Mouse (Mus musculus) limb, embryonic 13.5 days (tissue): ENCODE measurements around the gene Map3k6. TPM values are rescaled to one million over a fixed set of nuclear protein-coding genes. Genes with fewer than 3 reads are reported as not detected.

ENCODE experiments used
- ATAC-seq: fragments of 200-750 bp; cut with Nextera tagmentation; 2 replicates; pipeline ENCODE4 v1.8.0; 2017; ENCODE audit warnings: low read depth, moderate number of reproducible peaks, moderate TSS enrichment; ENCODE audit not compliant: low FRiP score
- H3K27ac ChIP-seq: fragments of 300-500 bp; sonication (generic); 2 replicates; pipeline ENCODE4 v1.5.1; 2015; ENCODE audit warnings: inconsistent platforms, mild to moderate bottlenecking, moderate library complexity
- H3K27me3 ChIP-seq: fragments of 300-500 bp; sonication (generic); 2 replicates; pipeline ENCODE4 v1.6.1; 2015; ENCODE audit warnings: mild to moderate bottlenecking, inconsistent platforms
- H3K36me3 ChIP-seq: fragments of 300-500 bp; sonication (generic); 2 replicates; pipeline ENCODE4 v1.6.1; 2015; ENCODE audit warnings: inconsistent platforms, mild to moderate bottlenecking, moderate library complexity
- H3K4me1 ChIP-seq: fragments of 300-500 bp; sonication (generic); 2 replicates; pipeline ENCODE4 v1.6.1; 2015; ENCODE audit warnings: inconsistent platforms
- H3K4me2 ChIP-seq: fragments of 300-500 bp; sonication (generic); replicated peaks from 2 replicates; pipeline ENCODE4 v1.6.1; 2015; ENCODE audit warnings: inconsistent platforms, mild to moderate bottlenecking, moderate library complexity
- H3K4me3 ChIP-seq: fragments of 300-500 bp; sonication (generic); 2 replicates; pipeline ENCODE4 v1.5.1; 2015; ENCODE audit warnings: moderate library complexity, mild to moderate bottlenecking, inconsistent platforms
- H3K9ac ChIP-seq: fragments of 300-500 bp; sonication (generic); 2 replicates; pipeline ENCODE4 v1.6.1; 2015; ENCODE audit warnings: mild to moderate bottlenecking, inconsistent platforms
- H3K9me3 ChIP-seq: fragments of 300-500 bp; sonication (generic); 2 replicates; pipeline ENCODE4 v1.6.1; 2016; ENCODE audit warnings: inconsistent platforms
- WGBS: fragments of 180-500 bp; shearing (Covaris S2); methylation state at CpG from one replicate; pipeline ENCODE4 v1.1.7; 2015; 5-methylcytosine and 5-hydroxymethylcytosine counted together
- microRNA-seq: library from miRNA; unstranded; fragments of <30 nt; microRNA quantifications from one replicate; pipeline ENCODE4, GENCODE M21; 2016
- polyA plus RNA-seq: library from polyadenylated mRNA; unstranded; fragments of >200 nt; fragmentation: Nextera tagmentation; extraction: Ambion mirVana; gene quantifications from 2 replicates; pipeline ENCODE4 v1.2.1, GENCODE M21; 2015

The Map3k6 gene
- polyA plus RNA-seq, 1 experiment from 2014 or later = 2.4 TPM

- Histone ChIP-seq H3K27ac (peak overlapping the region; percentile 33; the same call in 1 of the 2 replicates), H3K36me3 (peaks cover 48% of the 10 kb centered on the region), H3K4me1 (peaks cover 25% of the 10 kb centered on the region), H3K9ac (peak overlapping the region; percentile 50), H3K27me3 (no peaks in the 10 kb centered on the region), H3K4me3 (no peak overlapping the region), H3K4me2 (no peak overlapping the region), H3K9me3 (no peaks in the 10 kb centered on the region)
- WGBS = 70% methylated on average over 4 of the region's 4 CpGs
- no peak for ATAC-seq
Measured at GRCm38 (mm10) chr4:133292405-133292804, 51.8 kb downstream of the Map3k6 start.

DNA sequence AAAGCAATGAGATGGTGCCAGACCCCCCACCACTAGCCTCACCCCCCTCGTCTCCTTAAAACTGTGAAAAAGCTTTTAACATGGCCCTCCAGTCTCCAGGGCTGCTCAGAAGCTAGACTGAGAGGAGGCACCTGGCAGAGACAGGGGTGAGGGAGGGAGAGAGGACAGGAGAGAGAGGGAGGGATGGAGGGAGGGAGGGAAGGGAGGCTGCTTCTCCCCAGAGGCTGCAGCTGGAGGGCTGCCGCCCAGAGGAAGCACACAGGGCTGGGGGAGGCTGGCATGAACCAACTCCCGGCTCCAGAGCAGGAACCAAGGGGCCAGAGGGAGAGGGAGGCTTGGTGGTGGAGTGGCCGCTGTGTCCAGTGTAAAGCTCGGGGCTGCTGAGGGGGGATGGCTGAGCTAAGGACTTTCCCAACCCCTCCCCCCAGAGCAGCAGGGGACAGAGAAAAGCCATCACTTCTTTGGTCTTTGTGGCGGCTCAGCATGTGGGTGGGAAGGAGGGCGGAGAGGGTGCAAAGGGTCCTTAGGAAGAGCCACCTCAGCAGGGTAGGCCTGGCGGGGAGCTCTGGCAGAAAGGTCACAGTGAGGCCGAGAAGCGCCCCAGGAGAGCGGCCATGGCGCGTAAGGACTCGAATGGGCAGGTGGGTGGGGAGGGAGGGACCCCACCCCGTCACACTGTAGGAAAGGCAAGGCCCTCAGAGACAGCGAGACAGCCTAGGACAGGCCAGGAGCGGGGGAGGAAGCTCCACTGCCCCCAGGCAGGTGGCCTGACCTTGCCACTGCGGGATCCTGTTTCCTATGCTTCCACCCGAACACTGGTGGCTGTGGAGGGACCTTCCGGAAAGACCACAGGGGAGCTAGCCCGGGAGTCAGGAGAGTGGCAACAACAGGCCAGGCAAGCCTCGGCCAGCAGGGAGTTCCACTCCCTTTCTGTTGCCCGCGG lies 52.6 kb downstream of the Map3k6 start:
- WGBS = 24% methylated on average over 24 of the region's 24 CpGs
- peak overlapping the region; percentile 50 for H3K9ac ChIP-seq
- peaks cover 48% of the 10 kb centered on the region for H3K36me3 ChIP-seq
- H3K9me3 ChIP-seq = no peaks in the 10 kb centered on the region
- ATAC-seq = peak; percentile 59
- no peak overlapping the region for H3K4me2 ChIP-seq
- no peaks in the 10 kb centered on the region for H3K27me3 ChIP-seq
- H3K4me3 ChIP-seq = no peak overlapping the region
- peak overlapping the region; percentile 39; the same call in 1 of the 2 replicates for H3K27ac ChIP-seq
- peaks cover 33% of the 10 kb centered on the region for H3K4me1 ChIP-seq

DNA sequence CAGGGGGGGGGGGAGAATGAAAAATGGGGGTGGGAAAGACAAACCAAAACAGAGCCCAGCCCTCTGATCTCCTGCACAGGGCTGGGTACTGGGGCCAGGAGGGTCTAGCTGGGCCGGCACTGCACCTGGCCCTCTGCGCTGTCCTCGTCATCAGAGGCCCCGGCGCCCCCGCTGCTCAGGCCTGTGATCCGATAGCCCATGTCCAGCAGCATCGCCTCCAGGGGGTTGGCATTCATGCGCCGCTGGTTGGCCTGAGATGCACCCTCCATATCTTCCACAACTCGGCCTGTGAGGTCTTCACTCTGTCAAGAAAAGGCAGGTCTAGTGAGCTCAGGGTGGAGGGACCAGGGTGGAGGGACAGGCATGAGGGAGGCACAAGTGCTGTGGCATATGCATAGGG lies 53.5 kb downstream of the Map3k6 start:
- no peak for ATAC-seq
- H3K27ac ChIP-seq = no peak overlapping the region
- H3K4me2 ChIP-seq = no peak overlapping the region
- peaks cover 40% of the 10 kb centered on the region for H3K4me1 ChIP-seq
- H3K9ac ChIP-seq = peak overlapping the region; percentile 13; the same call in 1 of the 2 replicates
- H3K4me3 ChIP-seq = no peak overlapping the region
- peaks cover 55% of the 10 kb centered on the region for H3K36me3 ChIP-seq
- H3K27me3 ChIP-seq = no peaks in the 10 kb centered on the region
- 41% methylated on average over 11 of the region's 11 CpGs for WGBS
- no peaks in the 10 kb centered on the region for H3K9me3 ChIP-seq

DNA sequence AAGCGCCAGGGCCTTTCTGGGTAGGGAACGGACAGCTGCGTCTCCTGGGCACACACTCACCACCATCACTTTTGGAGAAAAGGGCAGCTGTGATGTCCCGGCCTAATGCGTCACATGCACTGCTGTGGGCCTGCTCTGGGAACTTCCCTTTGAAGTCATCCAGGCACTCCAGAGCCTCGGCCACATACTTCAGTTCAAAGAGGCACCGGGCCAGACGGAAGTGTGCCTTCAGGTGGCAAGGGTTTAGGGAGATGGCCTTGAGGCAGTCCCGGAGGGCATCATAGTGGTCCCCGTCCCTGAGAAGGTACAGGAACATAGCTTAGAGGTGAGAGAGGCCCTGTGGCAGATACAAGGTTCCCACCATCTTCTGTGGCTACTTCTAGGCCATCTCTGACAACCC lies 56.7 kb downstream of the Map3k6 start:
- H3K9me3 ChIP-seq = no peaks in the 10 kb centered on the region
- ATAC-seq = no peak
- no peak overlapping the region for H3K27ac ChIP-seq
- peaks cover 37% of the 10 kb centered on the region for H3K4me1 ChIP-seq
- no peak overlapping the region for H3K4me2 ChIP-seq
- no peaks in the 10 kb centered on the region for H3K27me3 ChIP-seq
- peaks cover 82% of the 10 kb centered on the region for H3K36me3 ChIP-seq
- 53% methylated on average over 10 of the region's 10 CpGs for WGBS
- no peak overlapping the region for H3K4me3 ChIP-seq
- H3K9ac ChIP-seq = peak overlapping the region; percentile 56

- Histone ChIP-seq H3K27me3 (no peaks in the 10 kb centered on the region), H3K27ac (no peak overlapping the region), H3K9ac (peak overlapping the region; percentile 53; the same call in 1 of the 2 replicates), H3K36me3 (peaks cover 87% of the 10 kb centered on the region), H3K4me1 (peaks cover 33% of the 10 kb centered on the region), H3K4me3 (no peak overlapping the region), H3K9me3 (no peaks in the 10 kb centered on the region), H3K4me2 (no peak overlapping the region)
- WGBS = 3% methylated on average over 5 of the region's 5 CpGs
- ATAC-seq = peak; percentile 90
Measured at GRCm38 (mm10) chr4:133297801-133298238, 57.2 kb downstream of the Map3k6 start.

DNA sequence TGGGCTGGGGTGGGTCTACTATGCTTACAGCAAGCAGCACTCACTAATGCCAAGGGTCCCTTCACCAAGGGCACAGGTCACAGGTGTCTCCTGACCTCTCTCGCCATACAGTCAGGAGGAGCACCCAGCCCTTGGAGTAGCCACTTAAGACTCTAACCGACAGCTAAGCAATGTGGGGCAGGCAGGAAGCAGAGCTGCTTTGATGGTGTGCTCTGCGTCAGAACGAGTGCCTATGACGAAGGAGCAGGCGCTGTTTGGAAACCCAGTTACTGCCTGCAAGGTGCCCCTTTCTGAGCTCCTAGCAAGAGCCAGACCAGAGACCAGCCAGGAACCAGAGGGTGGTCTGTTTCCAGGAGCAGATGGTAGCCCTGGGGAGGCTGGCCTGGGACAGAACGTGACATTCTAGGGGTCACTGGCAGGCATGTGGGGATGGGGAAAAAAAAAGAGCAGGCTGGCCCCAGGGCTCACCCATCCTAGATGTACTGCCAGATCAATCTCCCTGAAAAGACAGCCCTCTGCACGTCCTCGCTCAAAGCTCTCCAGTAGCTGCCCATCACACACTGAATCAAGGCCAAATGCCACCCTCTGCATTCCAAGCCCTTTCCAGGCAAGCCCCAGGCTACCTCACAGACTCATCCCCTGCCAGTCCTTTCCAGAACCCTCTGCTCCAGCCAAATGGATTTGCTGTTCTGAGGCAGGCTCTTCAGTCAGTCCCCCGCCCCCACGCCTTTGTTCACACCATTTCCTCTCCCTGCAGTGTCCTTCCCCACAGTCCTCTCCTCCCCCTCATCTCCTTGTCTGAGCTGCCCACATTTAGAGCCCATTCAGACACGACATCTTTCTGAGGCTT lies 58.1 kb downstream of the Map3k6 start:
- Histone ChIP-seq H3K4me3 (no peak overlapping the region), H3K9ac (no peak overlapping the region), H3K36me3 (peaks cover 88% of the 10 kb centered on the region), H3K9me3 (no peaks in the 10 kb centered on the region), H3K27me3 (no peaks in the 10 kb centered on the region), H3K4me2 (no peak overlapping the region), H3K27ac (no peak overlapping the region), H3K4me1 (peaks cover 23% of the 10 kb centered on the region)
- 38% methylated on average over 12 of the region's 12 CpGs for WGBS
- no peak for ATAC-seq

GRCm38 (mm10) chr4:133299701-133300100 lies 59.1 kb downstream of the Map3k6 start:
- H3K4me1 ChIP-seq = peaks cover 18% of the 10 kb centered on the region
- no peak for ATAC-seq
- no peaks in the 10 kb centered on the region for H3K9me3 ChIP-seq
- 59% methylated on average over 5 of the region's 5 CpGs for WGBS
- H3K4me3 ChIP-seq = no peak overlapping the region
- H3K36me3 ChIP-seq = peaks cover 86% of the 10 kb centered on the region
- H3K4me2 ChIP-seq = no peak overlapping the region
- no peaks in the 10 kb centered on the region for H3K27me3 ChIP-seq
- H3K27ac ChIP-seq = no peak overlapping the region
- peak overlapping the region; percentile 45 for H3K9ac ChIP-seq

DNA sequence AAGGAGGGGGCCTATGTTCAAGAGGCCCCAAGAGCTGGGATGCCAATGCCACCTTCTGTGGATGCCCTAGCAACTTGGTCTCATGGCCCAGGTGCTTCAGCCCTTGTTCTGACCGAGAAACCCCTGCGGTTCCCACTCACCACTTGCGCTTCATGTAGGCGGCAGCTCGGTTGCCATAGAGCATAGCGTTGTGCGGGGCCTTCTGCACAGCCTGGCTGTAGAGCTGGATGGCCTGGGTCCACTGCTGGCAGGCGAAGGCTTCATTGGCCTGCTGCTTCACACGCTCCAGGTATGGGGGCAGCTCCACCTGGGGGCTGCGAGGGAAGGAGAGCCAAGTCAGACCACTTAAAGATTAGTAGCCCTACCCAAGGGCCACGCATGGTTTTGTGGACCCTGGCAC lies 59.8 kb downstream of the Map3k6 start:
- peaks cover 84% of the 10 kb centered on the region for H3K36me3 ChIP-seq

DNA sequence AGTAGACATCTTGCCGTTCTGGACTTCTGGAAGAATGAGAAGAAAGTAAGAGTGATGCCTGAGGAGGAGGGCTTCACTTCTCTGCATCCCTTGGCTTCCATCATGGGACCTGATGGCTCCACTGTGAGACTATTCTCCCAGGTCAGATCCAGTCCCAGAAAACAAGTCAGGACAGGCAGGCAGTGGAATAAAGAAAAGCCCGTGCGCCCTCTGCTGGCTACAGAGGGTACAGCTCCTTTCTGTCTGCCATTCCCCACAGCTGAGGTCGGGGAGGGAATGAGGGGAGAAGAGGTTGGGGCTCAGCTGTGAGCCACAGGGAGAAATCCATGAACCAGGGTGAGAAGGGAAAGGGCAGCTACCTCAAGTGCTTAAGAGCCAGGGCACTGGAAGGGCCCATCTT lies 61.2 kb downstream of the Map3k6 start:
- no peak overlapping the region for H3K27ac ChIP-seq
- no peak for ATAC-seq
- peaks cover 18% of the 10 kb centered on the region for H3K4me1 ChIP-seq
- WGBS = 27% methylated on average over 4 of the region's 4 CpGs
- H3K36me3 ChIP-seq = peaks cover 79% of the 10 kb centered on the region
- H3K27me3 ChIP-seq = no peaks in the 10 kb centered on the region
- H3K4me3 ChIP-seq = no peak overlapping the region
- H3K4me2 ChIP-seq = no peak overlapping the region
- no peak overlapping the region for H3K9ac ChIP-seq
- no peaks in the 10 kb centered on the region for H3K9me3 ChIP-seq

More for the DNA sequence above, 59.8 kb downstream of the Map3k6 start:
- H3K4me1 ChIP-seq = peaks cover 18% of the 10 kb centered on the region
- H3K9ac ChIP-seq = no peak overlapping the region
- no peaks in the 10 kb centered on the region for H3K9me3 ChIP-seq
- WGBS = 84% methylated on average over 11 of the region's 11 CpGs
- no peak overlapping the region for H3K4me3 ChIP-seq
- ATAC-seq = no peak
- H3K4me2 ChIP-seq = no peak overlapping the region
- H3K27ac ChIP-seq = no peak overlapping the region
- H3K27me3 ChIP-seq = no peaks in the 10 kb centered on the region

Small RNA genes lying within 50 kb of the gene (microRNA-seq; reads per million reads assigned to microRNA genes)
- not detected for gene Mir7017

Other genes starting within 250 kb of the Map3k6 start
- gene Ahdc1, start 229.6 kb upstream of the Map3k6 start, polyA plus RNA-seq = 11.3 and 11.5 TPM in 2 replicates
- gene Wasf2, start 110.3 kb upstream of the Map3k6 start, polyA plus RNA-seq = 114 and 132 TPM in 2 replicates
- 2.8 and 5.9 TPM in 2 replicates for gene Cd164l2, start 28.7 kb upstream of the Map3k6 start, polyA plus RNA-seq
- gene Gpr3, start 28.3 kb upstream of the Map3k6 start, polyA plus RNA-seq = 0.32 and 0.38 TPM in 2 replicates
- gene Sytl1, start 22.3 kb downstream of the Map3k6 start, polyA plus RNA-seq = 5.5 and 5.6 TPM in 2 replicates
- gene Tmem222, start 37.0 kb downstream of the Map3k6 start, polyA plus RNA-seq = 84.0 and 86.8 TPM in 2 replicates
- 13.3 and 14.1 TPM in 2 replicates for gene Wdtc1, start 112.7 kb downstream of the Map3k6 start, polyA plus RNA-seq
- 8.1 and 8.8 TPM in 2 replicates for gene Slc9a1, start 128.9 kb downstream of the Map3k6 start, polyA plus RNA-seq
- gene Tent5b, start 239.3 kb downstream of the Map3k6 start, polyA plus RNA-seq = 0.87 and 0.92 TPM in 2 replicates